Mouse (Mus musculus): Measurements from ENCODE around the gene Sash1.

DNA sequence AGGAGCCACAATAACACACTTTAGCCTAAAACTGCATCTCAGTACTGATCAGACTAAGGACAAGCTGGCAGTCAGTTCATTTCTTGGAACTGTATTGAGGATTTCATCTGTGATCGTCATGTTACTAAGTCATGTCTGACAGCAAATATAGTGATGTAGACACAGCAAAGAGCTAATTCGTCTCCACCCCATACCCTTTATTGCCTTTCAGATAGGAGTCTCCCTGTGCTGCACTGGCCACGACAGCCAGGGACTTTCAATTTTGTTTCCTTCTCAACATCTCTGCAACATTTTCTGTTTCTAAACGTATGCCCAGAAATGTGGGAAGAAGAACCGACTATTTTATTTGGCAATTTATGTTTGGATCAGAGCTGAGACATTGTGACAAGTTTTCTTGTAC is 29.9 kb upstream of the Sash1 start:
- TF ChIP-seq POLR2A (IDR thresholded peaks at IDR 0.05; ENCODE audit: low read depth, low read length) = no peak
- TF ChIP-seq CTCF (IDR thresholded peaks at IDR 0.05; ENCODE audit: borderline replicate concordance, insufficient read depth, low read length) = no peak

Data from embryonic fibroblast, embryonic 13.5 days (primary cell).